Mouse (Mus musculus) layer of hippocampus, postnatal 10 days (tissue): ENCODE data around the gene Pcgf5. TPM values are rescaled to one million over a fixed set of nuclear protein-coding genes. Genes with fewer than 3 reads are reported as not detected.

Source experiments
- DNase-seq, 2 experiments: peaks; one replicate each; pipeline ENCODE4 v3.0.0; 2021; ENCODE audit warnings: low spot score in 2 of 2
- total RNA-seq, 2 experiments: library from RNA; stranded (reverse); gene quantifications; 2 replicates each; pipeline ENCODE4 v1.2.3; 2021

Gene Pcgf5
- total RNA-seq, 2 experiments from 2014 or later: 6.4 to 11.0 TPM

- DNase-seq: peak in 1 of 2 experiments; percentile 28
These were observed 129.0 kb downstream of the Pcgf5 start for GRCm38 (mm10) chr19:36477151-36477550.

DNA sequence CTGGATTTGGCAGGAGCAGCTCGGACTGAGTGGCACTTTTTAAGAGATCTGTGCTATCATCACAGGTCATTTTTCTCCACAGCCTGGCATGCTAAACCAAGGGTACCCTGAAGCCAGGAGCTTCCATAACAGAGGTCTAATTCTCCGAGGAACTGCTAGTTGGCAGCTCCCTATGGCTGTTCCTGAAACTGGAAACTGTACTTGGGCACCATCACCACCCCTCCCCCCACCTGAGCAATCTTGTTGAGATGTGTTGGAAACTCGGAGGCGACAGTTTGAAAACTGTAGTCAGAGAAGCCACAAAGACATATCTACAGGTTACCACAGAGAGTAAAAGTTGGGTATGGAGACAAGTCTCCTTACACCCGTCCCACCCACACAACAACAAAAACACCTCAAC lies 129.6 kb downstream of the Pcgf5 start:
- no peak for DNase-seq

DNA sequence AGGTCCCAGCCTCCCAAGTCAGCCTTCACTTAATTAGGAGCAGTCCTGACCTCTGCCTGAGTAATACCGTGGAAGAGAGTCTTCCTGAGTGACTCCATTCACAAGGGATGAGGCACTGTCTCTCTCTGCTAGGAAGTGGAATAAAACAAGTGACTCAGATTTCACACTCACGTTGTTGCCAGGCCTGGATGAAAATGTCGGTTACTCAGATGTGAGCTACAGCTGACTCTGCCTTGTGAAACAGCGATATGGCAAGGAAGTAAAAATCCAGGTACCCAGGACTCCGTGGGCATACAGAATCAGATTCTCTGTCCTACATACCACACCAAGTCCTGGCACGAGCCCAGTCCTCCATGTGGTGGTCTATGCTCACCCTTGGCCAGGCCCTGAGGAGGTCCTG lies 142.8 kb downstream of the Pcgf5 start:
- DNase-seq: no peak

- no peak for DNase-seq
These were observed 147.4 kb downstream of the Pcgf5 start for GRCm38 (mm10) chr19:36495555-36495954.

DNA sequence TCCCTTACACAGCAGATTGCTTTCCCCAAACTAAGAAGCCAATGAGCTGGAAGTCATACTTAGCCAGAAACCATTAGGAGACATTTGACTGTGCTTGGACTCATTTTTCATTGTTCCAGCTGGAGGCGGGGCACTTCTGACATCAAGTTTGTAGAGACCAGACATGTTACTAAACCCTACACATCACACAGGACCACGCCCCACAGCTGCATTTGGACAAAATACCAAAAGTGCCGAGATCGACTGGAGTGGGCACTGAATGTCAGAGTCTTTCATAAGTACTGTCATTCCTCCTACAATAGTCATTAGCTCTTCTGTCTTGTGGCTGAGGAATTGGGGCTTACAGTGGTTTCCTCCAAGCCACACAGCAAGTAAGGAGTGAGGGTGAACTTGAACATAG lies 148.4 kb downstream of the Pcgf5 start:
- no peak for DNase-seq

DNA sequence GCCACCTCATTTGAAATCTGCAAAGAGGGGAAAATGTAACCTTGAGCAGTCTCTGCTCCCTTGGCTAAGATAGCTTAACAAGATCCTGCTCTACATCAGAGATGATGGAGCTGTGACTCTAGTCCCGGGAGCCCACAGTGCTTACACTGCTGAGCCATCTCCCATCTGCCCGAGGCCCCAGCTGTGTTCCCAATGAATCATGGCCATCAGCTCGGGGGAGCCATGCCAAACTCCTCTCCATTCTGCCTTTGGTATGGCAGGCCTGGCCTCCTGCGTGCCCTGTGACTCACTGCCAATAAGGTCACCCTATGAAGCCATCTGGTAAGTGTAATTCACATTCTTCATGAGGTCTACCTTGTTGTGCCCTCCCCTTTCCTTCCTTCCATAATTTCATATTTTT lies 149.0 kb downstream of the Pcgf5 start:
- DNase-seq: no peak

GRCm38 (mm10) chr19:36497744-36498143 lies 149.6 kb downstream of the Pcgf5 start:
- DNase-seq: no peak

- DNase-seq: no peak
These were observed 156.6 kb downstream of the Pcgf5 start for GRCm38 (mm10) chr19:36504716-36505115.

Other genes starting within 250 kb of the Pcgf5 start
- not detected for gene Ankrd1, start 228.2 kb upstream of the Pcgf5 start, total RNA-seq
- 10 to 100 TPM; 37.0 to 39.4 TPM for gene Hectd2, start 206.3 kb downstream of the Pcgf5 start, total RNA-seq